Mouse (Mus musculus): Measurements from ENCODE around the gene Plscr3. TPM values are rescaled to one million over a fixed set of nuclear protein-coding genes. Genes with fewer than 3 reads are reported as not detected.

The Plscr3 gene
- polyA plus RNA-seq, 1 experiment from 2014 or later = 72.1 TPM

DNA sequence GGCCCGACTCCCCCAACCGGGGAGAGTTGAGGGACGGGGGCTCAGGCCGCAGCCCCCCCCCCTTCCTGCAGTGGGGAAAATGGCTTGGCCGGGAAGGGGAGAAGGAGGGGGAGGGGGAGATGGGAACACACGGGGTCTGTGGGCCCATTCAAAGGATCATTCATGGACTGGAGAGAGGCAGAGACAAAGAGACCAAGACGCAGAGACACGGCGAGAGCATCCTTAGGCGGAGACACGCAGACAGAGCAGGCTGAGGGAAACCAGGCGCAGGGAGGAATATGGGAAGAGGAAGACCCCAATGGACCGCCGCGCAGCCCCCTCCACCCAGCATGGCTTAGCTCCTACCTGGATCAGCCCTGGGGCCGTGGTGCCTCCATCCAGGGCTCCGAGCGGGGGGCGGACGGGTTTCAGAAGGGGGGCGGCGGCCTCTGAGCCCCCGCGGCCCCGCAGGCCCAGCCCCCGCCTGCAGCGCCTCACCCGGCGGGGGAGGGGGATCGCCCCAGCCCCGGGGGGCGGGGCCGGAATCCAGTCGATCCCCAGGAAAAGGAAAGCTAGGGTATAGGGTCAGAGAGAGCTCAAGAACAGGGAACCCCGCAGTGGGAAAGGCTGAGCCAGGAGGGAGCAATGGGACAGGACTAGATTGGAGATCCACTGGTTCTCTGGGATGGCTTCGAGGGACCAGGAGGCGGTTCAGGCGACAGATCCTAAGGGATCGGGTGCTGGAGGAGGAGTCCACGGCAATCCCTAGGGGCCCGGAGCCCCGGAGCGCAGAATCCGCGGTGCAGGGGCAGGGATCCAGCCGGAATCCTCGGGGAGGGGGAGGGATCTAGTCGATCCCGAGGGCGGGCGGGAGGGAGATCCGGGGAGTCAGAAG, 9.2 kb upstream of the Plscr3 start:
- no peaks in the 10 kb centered on the region for H3K9me3 ChIP-seq (replicated peaks; ENCODE audit: control insufficient read depth, low read length)
- H3K36me3 ChIP-seq (ENCODE audit: control insufficient read depth, insufficient read depth) = no peaks in the 10 kb centered on the region
- H3K4me2 ChIP-seq (ENCODE audit: low read depth, low read length) = peak overlapping the region; percentile 73
- H3K4me1 ChIP-seq (ENCODE audit: control insufficient read depth, insufficient read depth, low read length) = peaks cover 24% of the 10 kb centered on the region
- peak overlapping the region; percentile 79 for H3K9ac ChIP-seq (ENCODE audit: low read length)
- ATAC-seq (replicated peaks; ENCODE audit: extremely low read depth, insufficient read depth, low FRiP score) = no peak
- H3K27ac ChIP-seq (ENCODE audit: low read length) = peak overlapping the region; percentile 47
- WGBS = 2% methylated on average over 52 of the region's 52 CpGs
- H3K27me3 ChIP-seq (ENCODE audit: control insufficient read depth, insufficient read depth, low read length) = peaks cover 28% of the 10 kb centered on the region
- peak overlapping the region; percentile 74 for H3K4me3 ChIP-seq (ENCODE audit: low read length)

DNA sequence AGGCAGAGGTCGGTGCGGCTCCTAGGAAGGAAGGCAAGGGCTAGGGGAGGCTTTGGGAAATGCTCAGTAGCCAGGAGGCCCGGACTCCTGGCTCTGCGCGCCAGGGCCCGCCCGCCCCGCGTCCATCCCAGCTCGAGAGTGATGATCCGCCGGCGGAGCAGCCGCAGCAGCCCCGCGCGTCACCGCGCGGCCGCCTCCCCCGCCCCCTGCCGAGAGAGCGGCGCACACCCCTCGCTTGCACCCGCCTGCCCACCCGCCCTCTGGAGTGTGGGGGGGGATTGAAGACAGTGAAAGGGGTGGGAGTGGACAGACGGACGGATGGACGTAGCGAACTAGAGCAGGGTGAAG, 8.6 kb upstream of the Plscr3 start, which contains the start of gene Nlgn2:
Gene Nlgn2 (minus strand): TSS at position 181 of the 348 bp plus-strand sequence.
- H3K4me3 ChIP-seq (ENCODE audit: low read length) = peak within 1 kb of the TSS; percentile 74
- WGBS = under 1% methylated on average over 32 of the region's 32 CpGs
- H3K27me3 ChIP-seq (ENCODE audit: control insufficient read depth, insufficient read depth, low read length) = peaks cover 28% of the 10 kb centered on the region
- H3K4me1 ChIP-seq (ENCODE audit: control insufficient read depth, insufficient read depth, low read length) = peaks cover 24% of the 10 kb centered on the region
- peak within 1 kb of the TSS; percentile 87 for H3K27ac ChIP-seq (ENCODE audit: low read length)
- peak within 1 kb of the TSS; percentile 85 for H3K9ac ChIP-seq (ENCODE audit: low read length)
- no peaks in the 10 kb centered on the region for H3K9me3 ChIP-seq (replicated peaks; ENCODE audit: control insufficient read depth, low read length)
- H3K4me2 ChIP-seq (ENCODE audit: low read depth, low read length) = peak within 1 kb of the TSS; percentile 73
- ATAC-seq (replicated peaks; ENCODE audit: extremely low read depth, insufficient read depth, low FRiP score) = peak; percentile 59
- H3K36me3 ChIP-seq (ENCODE audit: control insufficient read depth, insufficient read depth) = no peaks in the 10 kb centered on the region

DNA sequence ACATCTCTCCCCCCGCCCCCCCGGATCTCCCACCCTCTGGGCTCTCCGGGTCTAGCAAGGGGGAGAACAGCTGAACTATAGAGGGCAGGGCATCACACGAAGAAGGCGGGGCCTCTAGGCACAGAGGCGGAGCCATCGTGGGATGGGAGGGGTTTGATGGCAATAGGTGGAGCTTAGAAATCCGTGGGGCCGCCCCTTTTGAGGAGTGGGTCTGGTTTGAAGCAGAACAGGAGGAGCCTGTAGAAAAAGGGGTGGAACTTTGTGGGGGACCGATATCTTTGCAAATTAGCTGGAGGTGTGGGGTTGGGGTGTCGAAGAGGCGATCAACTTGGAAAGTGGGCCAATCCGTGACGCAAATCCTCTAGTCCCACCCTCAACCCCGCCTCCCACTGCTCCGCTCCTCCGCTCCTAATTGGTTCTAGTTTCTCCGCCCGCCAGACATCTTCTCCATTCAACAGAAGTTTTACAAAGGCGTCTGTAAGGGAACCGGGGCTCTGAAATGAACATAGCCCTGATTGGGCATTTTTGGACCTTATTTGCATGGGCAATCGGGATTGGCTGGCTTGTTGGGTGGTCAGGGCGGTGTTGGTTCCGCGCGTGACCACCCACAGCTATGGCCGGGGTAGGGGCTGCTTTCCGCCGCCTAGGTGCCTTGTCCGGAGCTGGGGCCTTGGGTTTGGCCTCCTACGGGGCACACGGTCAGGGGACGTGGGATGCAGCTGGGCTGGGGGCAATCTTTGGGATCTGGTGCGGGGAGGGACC, 8.0 kb upstream of the Plscr3 start, which contains the start of gene Tmem256:
Gene Tmem256 (plus strand): TSS at position 563 of the 762 bp plus-strand sequence.
- H3K9me3 ChIP-seq (replicated peaks; ENCODE audit: control insufficient read depth, low read length) = no peaks in the 10 kb centered on the region
- H3K27me3 ChIP-seq (ENCODE audit: control insufficient read depth, insufficient read depth, low read length) = peaks cover 27% of the 10 kb centered on the region
- H3K4me3 ChIP-seq (ENCODE audit: low read length) = peak within 1 kb of the TSS; percentile 74
- peak; percentile 92 for ATAC-seq (replicated peaks; ENCODE audit: extremely low read depth, insufficient read depth, low FRiP score)
- peak within 1 kb of the TSS; percentile 87 for H3K27ac ChIP-seq (ENCODE audit: low read length)
- 1% methylated on average over 34 of the region's 34 CpGs for WGBS
- H3K4me1 ChIP-seq (ENCODE audit: control insufficient read depth, insufficient read depth, low read length) = peaks cover 24% of the 10 kb centered on the region
- H3K4me2 ChIP-seq (ENCODE audit: low read depth, low read length) = peak within 1 kb of the TSS; percentile 73
- H3K36me3 ChIP-seq (ENCODE audit: control insufficient read depth, insufficient read depth) = no peaks in the 10 kb centered on the region
- H3K9ac ChIP-seq (ENCODE audit: low read length) = peak within 1 kb of the TSS; percentile 85

DNA sequence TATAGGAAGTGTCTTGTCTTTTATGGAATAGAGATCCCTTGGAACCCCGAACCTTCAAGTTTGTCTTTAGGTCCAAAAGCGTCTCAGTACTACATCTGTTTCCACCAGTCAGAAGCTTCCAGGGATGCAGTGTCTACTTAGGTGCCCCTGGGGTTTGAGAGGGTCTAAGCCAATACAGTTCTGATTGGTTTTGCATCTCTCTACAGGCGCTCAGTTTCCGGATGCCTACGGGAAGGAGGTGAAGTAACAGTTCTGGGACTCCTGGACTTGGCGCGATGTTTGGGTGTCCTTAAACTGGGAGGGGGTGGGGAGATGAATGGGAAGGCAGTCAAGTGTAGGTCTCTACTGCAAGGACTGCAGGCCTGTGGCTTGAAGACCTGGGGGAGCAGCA, 7.5 kb upstream of the Plscr3 start:
- H3K4me1 ChIP-seq (ENCODE audit: control insufficient read depth, insufficient read depth, low read length) = peaks cover 22% of the 10 kb centered on the region
- H3K27ac ChIP-seq (ENCODE audit: low read length) = peak overlapping the region; percentile 87
- peaks cover 24% of the 10 kb centered on the region for H3K27me3 ChIP-seq (ENCODE audit: control insufficient read depth, insufficient read depth, low read length)
- 1% methylated on average over 7 of the region's 7 CpGs for WGBS
- no peak for ATAC-seq (replicated peaks; ENCODE audit: extremely low read depth, insufficient read depth, low FRiP score)
- peak overlapping the region; percentile 85 for H3K9ac ChIP-seq (ENCODE audit: low read length)
- H3K4me3 ChIP-seq (ENCODE audit: low read length) = peak overlapping the region; percentile 74
- peak overlapping the region; percentile 73 for H3K4me2 ChIP-seq (ENCODE audit: low read depth, low read length)
- no peaks in the 10 kb centered on the region for H3K9me3 ChIP-seq (replicated peaks; ENCODE audit: control insufficient read depth, low read length)
- H3K36me3 ChIP-seq (ENCODE audit: control insufficient read depth, insufficient read depth) = no peaks in the 10 kb centered on the region

DNA sequence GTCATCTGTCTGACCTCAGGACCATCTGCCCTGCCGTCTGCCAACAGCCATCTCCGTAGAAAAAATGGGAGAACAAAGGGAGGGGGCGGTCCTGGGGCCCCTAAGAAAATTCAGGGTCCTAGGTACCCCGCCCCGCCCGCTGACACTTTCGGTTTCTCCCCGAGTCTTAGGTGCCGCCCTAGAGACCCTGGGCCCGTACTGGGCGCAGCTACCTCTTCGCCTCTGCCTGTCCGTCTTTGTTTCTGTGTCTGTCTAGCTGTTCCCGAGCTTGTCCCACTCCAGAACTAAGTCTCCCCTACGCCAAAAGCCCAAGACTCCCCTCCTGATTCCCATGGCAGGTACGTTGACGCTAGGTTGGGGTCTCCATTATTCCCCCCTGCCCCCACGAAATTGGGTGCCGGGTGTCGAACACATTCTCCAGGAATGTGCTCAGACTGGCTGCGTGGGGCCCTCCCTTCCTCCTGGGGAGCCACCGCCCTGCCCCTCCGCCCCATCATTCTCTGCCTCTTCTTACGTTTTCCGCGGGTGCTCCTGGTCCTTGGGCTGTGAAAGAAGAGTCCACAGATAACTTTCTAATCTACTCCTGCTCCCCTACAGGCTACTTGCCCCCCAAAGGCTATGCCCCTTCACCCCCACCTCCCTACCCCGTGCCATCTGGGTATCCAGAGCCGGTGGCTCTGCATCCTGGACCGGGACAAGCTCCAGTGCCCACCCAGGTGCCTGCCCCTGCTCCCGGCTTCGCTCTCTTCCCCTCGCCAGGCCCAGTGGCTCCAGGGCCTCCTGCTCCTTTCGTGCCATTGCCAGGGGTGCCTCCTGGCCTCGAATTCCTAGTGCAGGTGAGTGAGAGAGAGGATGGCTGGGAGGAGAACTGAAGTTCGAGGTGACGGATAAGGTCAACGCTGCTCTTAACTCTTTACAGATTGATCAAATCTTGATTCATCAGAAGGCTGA, 837 bp downstream of the Plscr3 start:
- Histone ChIP-seq H3K4me2 (ENCODE audit: low read depth, low read length) (peak overlapping the region; percentile 78), H3K27me3 (ENCODE audit: control insufficient read depth, insufficient read depth, low read length) (no peaks in the 10 kb centered on the region), H3K9me3 (replicated peaks; ENCODE audit: control insufficient read depth, low read length) (no peaks in the 10 kb centered on the region), H3K4me1 (ENCODE audit: control insufficient read depth, insufficient read depth, low read length) (peaks cover 19% of the 10 kb centered on the region), H3K27ac (ENCODE audit: low read length) (peak overlapping the region; percentile 93), H3K4me3 (ENCODE audit: low read length) (peak overlapping the region; percentile 78), H3K9ac (ENCODE audit: low read length) (peak overlapping the region; percentile 85), H3K36me3 (ENCODE audit: control insufficient read depth, insufficient read depth) (peaks cover 30% of the 10 kb centered on the region)
- WGBS = 11% methylated on average over 37 of the region's 37 CpGs
- ATAC-seq (replicated peaks; ENCODE audit: extremely low read depth, insufficient read depth, low FRiP score) = peak; percentile 17

DNA sequence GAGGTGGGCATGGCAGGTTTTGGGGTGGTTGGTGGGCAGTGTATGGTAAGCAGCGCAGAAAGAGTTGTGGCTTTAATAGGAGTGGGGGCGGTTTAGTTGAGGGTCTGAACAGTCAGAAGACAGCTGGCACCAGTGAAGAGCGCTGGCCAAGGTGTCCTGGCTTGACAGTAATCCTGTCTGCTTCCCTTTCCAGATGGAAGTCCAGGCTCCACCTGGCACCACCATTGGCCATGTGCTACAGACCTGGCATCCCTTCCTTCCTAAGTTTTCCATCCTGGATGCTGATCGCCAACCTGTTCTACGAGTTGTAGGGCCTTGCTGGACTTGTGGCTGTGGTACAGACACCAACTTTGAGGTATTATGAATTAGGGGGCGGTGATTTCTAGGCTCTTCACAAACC, 1.8 kb downstream of the Plscr3 start:
- WGBS = 98% methylated on average over 6 of the region's 6 CpGs
- Histone ChIP-seq H3K4me3 (ENCODE audit: low read length) (no peak overlapping the region), H3K9me3 (replicated peaks; ENCODE audit: control insufficient read depth, low read length) (no peaks in the 10 kb centered on the region), H3K9ac (ENCODE audit: low read length) (no peak overlapping the region), H3K27me3 (ENCODE audit: control insufficient read depth, insufficient read depth, low read length) (no peaks in the 10 kb centered on the region), H3K27ac (ENCODE audit: low read length) (no peak overlapping the region), H3K4me1 (ENCODE audit: control insufficient read depth, insufficient read depth, low read length) (peaks cover 19% of the 10 kb centered on the region), H3K36me3 (ENCODE audit: control insufficient read depth, insufficient read depth) (peaks cover 30% of the 10 kb centered on the region), H3K4me2 (ENCODE audit: low read depth, low read length) (peak overlapping the region; percentile 78)
- ATAC-seq (replicated peaks; ENCODE audit: extremely low read depth, insufficient read depth, low FRiP score) = no peak

DNA sequence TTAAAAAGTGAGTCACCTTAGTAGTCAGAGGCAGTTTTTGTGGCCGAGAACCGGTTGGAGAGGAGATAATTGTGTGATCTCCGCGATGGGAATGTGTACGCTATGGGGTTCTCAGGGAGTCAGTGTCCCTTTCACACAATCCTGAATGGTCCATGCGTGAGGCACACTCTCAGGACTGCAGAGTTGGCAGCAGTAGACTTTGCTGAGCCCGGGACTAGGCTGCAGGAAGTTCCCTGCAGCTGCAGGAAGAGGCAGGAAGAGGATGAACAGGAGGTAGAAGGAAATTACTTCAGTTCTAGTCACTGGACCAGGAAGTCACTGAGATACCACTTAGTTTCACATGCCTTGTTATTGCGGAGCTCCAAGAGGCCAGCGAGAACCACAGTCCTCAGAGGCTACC, 3.0 kb downstream of the Plscr3 start:
- H3K9me3 ChIP-seq (replicated peaks; ENCODE audit: control insufficient read depth, low read length) = no peaks in the 10 kb centered on the region
- no peak for ATAC-seq (replicated peaks; ENCODE audit: extremely low read depth, insufficient read depth, low FRiP score)
- H3K27me3 ChIP-seq (ENCODE audit: control insufficient read depth, insufficient read depth, low read length) = no peaks in the 10 kb centered on the region
- no peak overlapping the region for H3K4me3 ChIP-seq (ENCODE audit: low read length)
- WGBS = 75% methylated on average over 9 of the region's 9 CpGs
- peak overlapping the region; percentile 55 for H3K27ac ChIP-seq (ENCODE audit: low read length)
- H3K4me2 ChIP-seq (ENCODE audit: low read depth, low read length) = 0 out of 2 replicates have a peak overlapping the region, but pooled peaks have one; percentile 0
- no peak overlapping the region for H3K9ac ChIP-seq (ENCODE audit: low read length)
- H3K4me1 ChIP-seq (ENCODE audit: control insufficient read depth, insufficient read depth, low read length) = peaks cover 22% of the 10 kb centered on the region
- peaks cover 30% of the 10 kb centered on the region for H3K36me3 ChIP-seq (ENCODE audit: control insufficient read depth, insufficient read depth)

DNA sequence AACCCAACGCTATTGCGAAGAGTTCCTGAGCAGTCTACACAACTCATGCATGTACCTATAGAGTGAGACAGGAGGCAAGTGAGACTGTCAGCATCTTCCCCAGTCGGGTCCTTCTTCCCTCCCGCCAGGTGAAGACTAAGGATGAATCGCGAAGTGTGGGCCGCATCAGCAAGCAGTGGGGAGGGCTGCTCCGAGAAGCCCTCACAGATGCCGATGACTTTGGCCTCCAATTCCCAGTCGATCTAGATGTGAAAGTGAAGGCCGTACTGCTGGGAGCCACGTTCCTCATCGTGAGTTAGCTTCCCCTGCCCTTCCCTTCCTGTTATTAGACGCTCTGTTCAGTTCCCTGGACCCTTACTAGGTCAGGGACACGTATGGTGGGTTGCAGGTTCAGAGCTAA, 3.7 kb downstream of the Plscr3 start:
- Histone ChIP-seq H3K4me1 (ENCODE audit: control insufficient read depth, insufficient read depth, low read length) (peaks cover 22% of the 10 kb centered on the region), H3K36me3 (ENCODE audit: control insufficient read depth, insufficient read depth) (peaks cover 30% of the 10 kb centered on the region), H3K9ac (ENCODE audit: low read length) (no peak overlapping the region), H3K27me3 (ENCODE audit: control insufficient read depth, insufficient read depth, low read length) (no peaks in the 10 kb centered on the region), H3K4me3 (ENCODE audit: low read length) (no peak overlapping the region), H3K27ac (ENCODE audit: low read length) (no peak overlapping the region), H3K4me2 (ENCODE audit: low read depth, low read length) (no peak overlapping the region), H3K9me3 (replicated peaks; ENCODE audit: control insufficient read depth, low read length) (no peaks in the 10 kb centered on the region)
- ATAC-seq (replicated peaks; ENCODE audit: extremely low read depth, insufficient read depth, low FRiP score) = no peak
- WGBS = 92% methylated on average over 15 of the region's 15 CpGs
